Mouse (Mus musculus): ENCODE data around the gene Lipt2.
A peak's percentile ranks its signal among the peaks of the same experiment; 100 is the strongest.

GRCm38 (mm10) chr7:100190778-100191177, 31.7 kb downstream of the Lipt2 start:
- TF ChIP-seq CTCF (IDR thresholded peaks at IDR 0.05) = peak; percentile 88
- TF ChIP-seq EP300 (IDR thresholded peaks at IDR 0.05) = no peak
